Mouse (Mus musculus) right cerebral cortex, postnatal 14 days (tissue): ENCODE measurements around the gene Med1.

ENCODE experiments used
- DNase-seq: peaks from one replicate; pipeline ENCODE4 v3.0.0; 2022

Gene Med1

GRCm38 (mm10) chr11:98148551-98149301 lies 44.4 kb downstream of the Med1 start:
- peak; percentile 30 for DNase-seq

- no peak for DNase-seq
These were observed 47.2 kb downstream of the Med1 start for GRCm38 (mm10) chr11:98145856-98146255.

GRCm38 (mm10) chr11:98142545-98142944 lies 50.5 kb downstream of the Med1 start:
- DNase-seq: no peak

- DNase-seq: no peak
These were observed 54.2 kb downstream of the Med1 start for GRCm38 (mm10) chr11:98138894-98139293.

- no peak for DNase-seq
These were observed 55.3 kb downstream of the Med1 start for GRCm38 (mm10) chr11:98137836-98138235.

- no peak for DNase-seq
These were observed 58.1 kb downstream of the Med1 start for GRCm38 (mm10) chr11:98134951-98135350.

GRCm38 (mm10) chr11:98123424-98123823 lies 69.7 kb downstream of the Med1 start:
- no peak for DNase-seq

GRCm38 (mm10) chr11:98114363-98114762 lies 78.7 kb downstream of the Med1 start:
- no peak for DNase-seq

GRCm38 (mm10) chr11:98113504-98113903 lies 79.6 kb downstream of the Med1 start:
- DNase-seq: no peak

GRCm38 (mm10) chr11:98109706-98110105 lies 83.4 kb downstream of the Med1 start:
- DNase-seq: no peak
